Mouse (Mus musculus) cortical plate, adult 2 months (tissue): ENCODE results near the gene Hnrnpk. TPM values are rescaled to one million over a fixed set of nuclear protein-coding genes. Genes with fewer than 3 reads are reported as not detected.
"Not testable (repeated sequence)": the region's sequence is repeated elsewhere in the genome, so short reads cannot be mapped to it uniquely, and the experiment has no call there.

ENCODE experiments used
- H3K27ac ChIP-seq: fragments of 200-500 bp; 2 replicates; pipeline ENCODE4 v1.5.1; 2012; ENCODE audit warnings: low read length, control low read depth, inconsistent platforms; ENCODE audit not compliant: insufficient read depth
- H3K4me1 ChIP-seq: fragments of 200-500 bp; 2 replicates; pipeline ENCODE4 v1.6.1; 2011; ENCODE audit warnings: low read length; ENCODE audit not compliant: control insufficient read depth, insufficient read depth
- H3K4me3 ChIP-seq: fragments of 200-500 bp; 2 replicates; pipeline ENCODE4 v1.5.1; 2011; ENCODE audit warnings: mild to moderate bottlenecking, low read length, control low read depth; ENCODE audit not compliant: insufficient read depth
- CTCF ChIP-seq: fragments of 200-500 bp; IDR thresholded peaks from 2 replicates; pipeline ENCODE4 v1.5.1; 2011; ENCODE audit warnings: mild to moderate bottlenecking, control low read depth, low read length; ENCODE audit not compliant: insufficient read depth; ENCODE audit errors: extremely low read depth
- POLR2A ChIP-seq: fragments of 200-500 bp; IDR thresholded peaks from 2 replicates; pipeline ENCODE4 v1.6.1; 2011; ENCODE audit warnings: mild to moderate bottlenecking, low read length, control low read depth; ENCODE audit not compliant: insufficient read depth; ENCODE audit errors: extremely low read depth
- polyA plus RNA-seq: library from polyadenylated mRNA; depleted of rRNA; stranded (reverse); fragments of >200 nt; gene quantifications from 2 replicates; pipeline ENCODE4 v1.2.3, GENCODE M21; 2012

The Hnrnpk gene
- polyA plus RNA-seq, 1 experiment = 341 TPM

DNA sequence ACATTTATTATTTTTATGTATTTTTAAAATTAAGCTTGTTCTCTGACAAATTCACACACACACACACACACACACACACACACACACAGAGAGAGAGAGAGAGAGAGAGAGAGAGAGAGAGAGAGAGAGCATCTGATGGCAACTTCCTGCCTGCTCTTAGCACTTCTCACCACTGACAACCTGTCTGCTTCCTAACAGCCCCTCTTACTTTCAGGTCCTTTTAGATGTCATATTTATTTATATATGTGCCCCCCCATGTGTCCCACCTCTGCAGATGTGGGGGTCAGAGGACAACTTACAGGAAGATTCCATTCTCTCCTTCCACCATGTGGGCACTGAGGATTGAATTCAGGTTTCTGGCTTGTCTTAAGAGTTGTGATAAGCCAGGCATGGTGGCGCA, 16.1 kb upstream of the Hnrnpk start:
- Histone ChIP-seq H3K4me3 (no peak overlapping the region), H3K27ac (no peak overlapping the region), H3K4me1 (no peaks in the 10 kb centered on the region)
- no peak for TF ChIP-seq POLR2A
- TF ChIP-seq CTCF = no peak

DNA sequence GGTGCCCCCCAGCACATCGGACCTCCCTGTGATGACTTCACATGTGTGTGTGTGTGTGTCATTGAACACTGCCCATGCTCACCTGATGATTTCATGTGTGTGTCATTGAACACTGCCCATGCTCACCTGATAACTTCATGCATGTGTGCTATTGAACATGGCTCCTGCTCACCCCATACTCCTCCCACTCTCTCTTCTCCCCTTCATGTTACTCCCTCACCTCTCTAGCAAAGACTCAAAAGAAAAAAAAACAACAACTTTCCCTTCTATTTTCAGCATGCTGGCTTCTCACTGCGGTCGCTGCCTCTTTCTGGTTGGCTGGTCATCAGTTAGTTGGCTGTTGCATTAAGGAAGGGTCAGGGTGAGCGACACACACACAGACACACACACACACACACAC, 15.5 kb upstream of the Hnrnpk start:
- Histone ChIP-seq H3K27ac (no peak overlapping the region), H3K4me1 (no peaks in the 10 kb centered on the region), H3K4me3 (no peak overlapping the region)
- no peak for TF ChIP-seq POLR2A
- TF ChIP-seq CTCF = no peak

DNA sequence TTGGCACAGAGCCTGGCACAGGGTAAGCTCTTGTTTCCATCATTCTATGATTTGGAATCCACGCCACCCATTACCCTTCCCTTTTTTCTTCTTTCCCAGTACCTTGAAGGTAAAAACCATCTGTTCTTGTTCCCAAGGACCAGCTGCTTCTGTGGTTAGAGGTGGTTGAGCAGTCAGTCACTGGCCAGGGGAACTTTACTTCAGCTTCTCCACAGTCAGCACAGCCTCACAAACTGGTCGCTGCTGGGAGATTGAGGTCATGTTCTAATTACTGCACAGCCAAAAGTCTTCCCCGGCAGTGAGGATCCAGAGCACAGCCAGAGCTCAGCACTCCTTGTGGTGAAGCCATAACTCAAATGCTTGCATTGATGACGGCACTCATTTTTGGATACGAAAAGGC, 12.7 kb upstream of the Hnrnpk start:
- no peak for TF ChIP-seq CTCF
- no peak for TF ChIP-seq POLR2A
- H3K4me3 ChIP-seq = no peak overlapping the region
- H3K4me1 ChIP-seq = no peaks in the 10 kb centered on the region
- H3K27ac ChIP-seq = no peak overlapping the region

DNA sequence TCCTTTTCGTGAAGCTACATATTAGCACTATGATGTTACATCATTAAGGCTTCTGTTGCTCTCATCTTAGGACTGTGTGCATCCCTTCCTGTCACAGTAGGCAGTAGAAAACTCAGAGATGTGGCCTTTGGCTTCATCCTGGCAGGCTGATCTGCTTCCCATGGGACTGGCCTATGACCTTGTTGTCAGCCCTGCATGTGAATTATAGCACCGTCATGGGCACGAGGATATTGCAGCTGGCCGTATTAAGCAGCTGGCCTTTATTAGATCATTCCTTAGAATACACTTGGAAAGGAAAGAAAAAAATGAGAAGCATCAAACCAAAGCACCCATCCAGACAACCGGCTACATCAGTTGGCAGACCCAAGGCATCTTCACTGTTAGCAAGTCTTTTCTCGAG, 12.2 kb upstream of the Hnrnpk start:
- TF ChIP-seq CTCF (no peak), POLR2A (no peak)
- Histone ChIP-seq H3K4me3 (no peak overlapping the region), H3K4me1 (no peaks in the 10 kb centered on the region), H3K27ac (no peak overlapping the region)

DNA sequence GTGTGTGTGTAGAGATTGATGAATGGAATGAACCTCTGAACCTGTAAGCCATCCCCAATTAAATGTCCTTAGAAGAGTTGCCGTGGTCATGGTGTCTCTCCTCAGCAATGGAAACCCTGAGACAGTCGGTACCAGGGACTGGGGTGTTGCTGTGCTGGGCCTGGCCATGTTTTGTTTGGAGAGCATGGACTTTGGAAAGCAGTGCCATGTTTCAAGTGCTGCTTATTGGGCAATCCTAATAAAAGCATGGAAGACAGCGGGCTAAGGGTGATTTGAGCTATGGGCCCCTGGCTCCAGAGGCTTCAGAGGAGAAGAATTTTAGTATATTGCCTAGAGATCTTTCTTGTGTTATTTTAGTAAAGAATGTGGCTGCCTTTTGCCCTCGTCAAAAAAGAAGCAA, 7.9 kb upstream of the Hnrnpk start:
- Histone ChIP-seq H3K4me1 (no peaks in the 10 kb centered on the region), H3K4me3 (no peak overlapping the region), H3K27ac (no peak overlapping the region)
- TF ChIP-seq POLR2A = no peak
- no peak for TF ChIP-seq CTCF

DNA sequence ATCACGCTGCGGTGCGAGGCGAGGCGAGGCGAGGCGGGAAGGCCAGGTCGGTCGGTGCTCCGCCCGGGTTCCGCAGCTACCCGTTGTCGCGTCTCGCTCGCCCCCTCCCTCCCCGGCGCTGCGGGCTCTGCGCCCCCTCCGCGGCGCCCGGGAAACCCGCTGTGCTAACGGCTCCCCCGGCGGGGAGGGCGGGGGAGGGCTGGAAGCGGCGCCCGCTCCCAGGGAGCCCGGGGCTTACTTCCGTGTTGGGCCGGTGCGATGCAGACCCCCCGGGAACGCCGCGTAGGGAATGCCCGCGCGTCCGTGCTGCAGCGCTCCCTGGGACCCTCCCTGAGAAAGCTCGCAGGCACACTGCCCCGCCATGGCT, 416 bp downstream of the Hnrnpk start:
- H3K4me1 ChIP-seq = no peaks in the 10 kb centered on the region; the same call in 1 of the 2 replicates
- peak overlapping the region; percentile 86 for H3K4me3 ChIP-seq
- TF ChIP-seq POLR2A (no peak), CTCF (no peak)

DNA sequence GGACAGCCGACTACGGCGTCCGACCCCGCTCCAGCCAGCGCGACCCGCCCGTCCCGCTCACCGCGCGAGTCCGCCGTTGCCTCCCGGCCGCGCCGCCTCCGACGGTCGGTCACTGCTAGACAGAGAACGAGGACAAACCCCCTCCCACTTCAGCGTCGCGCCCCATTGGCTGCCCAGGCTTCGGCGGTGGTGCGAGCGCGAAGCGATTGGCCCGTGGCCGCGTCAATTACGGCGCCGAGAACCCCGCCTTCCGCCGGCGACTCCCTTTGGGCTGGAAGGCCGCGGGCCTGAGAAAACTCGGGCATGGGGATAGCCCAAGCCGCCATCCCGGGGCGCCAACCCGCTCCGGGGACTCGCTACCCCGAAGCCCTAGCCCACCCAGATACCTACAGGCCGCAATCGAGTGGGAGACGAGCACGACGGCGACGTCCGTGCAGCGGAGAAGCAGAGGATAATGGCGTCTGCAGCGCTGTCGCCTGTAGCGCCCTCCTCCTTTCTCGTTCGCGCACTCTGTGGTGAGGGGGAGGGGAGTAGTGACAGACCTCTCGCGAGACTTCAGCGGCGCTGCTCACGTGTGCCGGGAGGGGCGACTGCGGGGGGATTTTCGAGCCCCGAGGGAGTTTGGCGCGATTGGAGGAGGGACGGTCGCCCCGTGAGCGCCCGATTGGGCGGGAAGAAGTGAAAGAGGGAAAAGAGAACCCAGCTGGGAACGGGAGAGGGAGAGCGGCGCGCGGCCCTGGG, 970 bp downstream of the Hnrnpk start, which contains the start of gene Rmi1:
TSS of gene Rmi1 (plus strand) at position 246 of the 741 bp plus-strand sequence.
- peak within 1 kb of the TSS; percentile 86 for H3K4me3 ChIP-seq
- no peaks in the 10 kb centered on the region; the same call in 1 of the 2 replicates for H3K4me1 ChIP-seq
- TF ChIP-seq POLR2A (peak; percentile 99), CTCF (no peak)
- H3K27ac ChIP-seq = peak within 1 kb of the TSS; percentile 100

More for the DNA sequence above, 416 bp downstream of the Hnrnpk start:
- peak overlapping the region; percentile 88 for H3K27ac ChIP-seq

DNA sequence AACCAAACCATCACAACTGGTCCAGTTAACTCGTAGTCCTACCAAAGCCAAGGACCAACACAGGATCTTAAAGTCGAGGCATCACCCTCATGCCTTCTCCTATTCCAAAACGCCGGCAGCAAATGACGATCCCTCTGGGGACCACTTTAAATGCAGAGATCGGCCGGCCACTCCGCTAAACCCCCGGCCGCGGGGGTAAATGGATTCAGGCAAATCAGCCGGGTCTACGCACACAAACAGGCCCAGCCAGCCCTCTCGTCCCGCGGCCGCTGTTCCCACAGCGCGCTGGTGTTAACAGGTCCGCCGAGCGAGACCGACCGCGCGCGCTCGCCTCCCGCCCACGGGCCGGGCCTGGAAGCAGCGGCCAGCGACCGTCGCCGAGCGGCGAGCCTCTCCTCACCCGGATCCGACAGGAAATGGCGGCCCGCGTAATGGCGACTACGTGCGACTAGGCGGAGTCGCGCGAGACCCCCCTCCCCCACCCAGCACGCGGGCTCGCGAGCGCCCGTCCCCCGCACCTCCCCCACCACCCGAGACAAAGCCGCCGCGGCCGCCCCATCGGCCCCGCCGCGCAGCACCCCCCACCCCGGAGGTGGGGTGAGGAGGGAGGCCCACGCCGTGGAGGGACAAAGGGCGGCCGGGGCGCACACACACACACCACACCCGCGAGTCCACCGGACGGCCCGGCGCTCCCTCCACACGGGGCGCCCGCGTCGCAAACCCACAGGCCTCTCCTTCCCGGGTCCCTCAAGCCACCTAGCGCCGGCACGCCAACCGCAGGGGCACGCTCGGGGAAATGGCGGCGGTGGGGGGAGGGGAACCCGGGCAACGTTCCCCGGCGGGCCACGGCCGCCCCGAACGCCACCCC, 1.8 kb downstream of the Hnrnpk start:
- H3K27ac ChIP-seq = peak overlapping the region; percentile 100
- no peaks in the 10 kb centered on the region; the same call in 1 of the 2 replicates for H3K4me1 ChIP-seq
- H3K4me3 ChIP-seq = peak overlapping the region; percentile 86
- TF ChIP-seq CTCF = no peak
- 0 out of 2 replicates have a peak, but pooled peaks have one; percentile 24 for TF ChIP-seq POLR2A

DNA sequence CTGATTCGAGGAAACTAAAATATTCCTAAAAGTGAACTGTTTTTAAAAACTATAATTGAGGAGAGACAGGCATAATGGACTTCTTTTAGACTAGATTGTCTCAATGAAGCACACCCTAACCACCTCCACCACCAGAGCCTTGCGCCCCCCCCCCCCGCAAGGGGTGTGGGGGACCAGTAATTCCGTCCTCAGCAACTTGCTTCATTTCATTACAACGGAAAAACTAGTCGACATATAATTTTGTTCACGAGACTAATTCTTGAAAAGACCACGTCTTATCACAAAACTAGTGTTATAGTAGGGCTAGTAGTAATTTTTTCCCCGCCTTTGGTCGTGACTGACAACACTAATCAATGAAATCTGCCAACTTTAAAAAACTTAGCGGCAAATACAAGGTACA, 2.6 kb downstream of the Hnrnpk start:
- Histone ChIP-seq H3K4me3 (peak overlapping the region; percentile 86), H3K27ac (no peak overlapping the region), H3K4me1 (no peaks in the 10 kb centered on the region; the same call in 1 of the 2 replicates)
- no peak for TF ChIP-seq CTCF
- TF ChIP-seq POLR2A = no peak

DNA sequence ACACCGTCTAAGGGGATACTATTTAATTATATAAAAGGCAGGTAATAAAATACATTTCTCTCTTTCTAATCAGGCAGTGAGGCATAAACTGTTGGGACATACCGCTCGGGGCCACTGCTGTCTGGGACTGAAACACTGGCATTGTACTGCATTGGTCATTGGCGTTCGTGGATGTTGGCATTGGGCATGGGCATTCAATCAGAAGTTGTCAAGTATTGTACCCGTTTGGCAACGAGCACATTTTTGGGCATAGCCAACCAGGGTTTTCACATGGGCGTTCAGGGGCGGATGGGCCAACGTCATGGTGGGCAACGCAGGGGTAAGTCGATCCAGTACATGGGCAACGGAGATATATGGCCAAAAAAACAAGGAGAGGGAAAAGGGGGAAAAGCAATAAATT, 5.5 kb downstream of the Hnrnpk start:
- no peak overlapping the region for H3K27ac ChIP-seq
- no peak for TF ChIP-seq POLR2A
- TF ChIP-seq CTCF = no peak
- H3K4me3 ChIP-seq = no peak overlapping the region
- H3K4me1 ChIP-seq = no peaks in the 10 kb centered on the region; the same call in 1 of the 2 replicates

DNA sequence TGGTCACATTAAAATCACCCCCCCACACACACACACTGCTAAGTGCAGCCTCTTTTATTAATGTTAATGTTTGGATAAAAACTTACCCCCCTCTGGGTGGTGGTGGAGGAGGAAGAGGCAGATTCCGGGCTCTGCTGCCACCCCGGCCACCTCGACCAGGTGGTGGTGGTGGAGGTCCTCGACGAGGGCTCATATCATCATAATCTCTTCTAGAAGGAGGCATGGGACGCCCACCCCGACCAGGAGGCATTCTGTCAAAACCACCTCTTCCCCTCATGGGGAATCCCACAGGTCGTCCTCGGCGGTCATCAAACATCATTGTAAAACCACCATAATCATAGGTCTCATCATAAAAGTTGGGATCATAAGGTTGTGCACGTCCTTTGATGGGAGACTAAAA, 8.8 kb downstream of the Hnrnpk start:
- not testable (repeated sequence) for H3K4me1 ChIP-seq, H3K27ac ChIP-seq, H3K4me3 ChIP-seq
